In the genomic region with DNA sequence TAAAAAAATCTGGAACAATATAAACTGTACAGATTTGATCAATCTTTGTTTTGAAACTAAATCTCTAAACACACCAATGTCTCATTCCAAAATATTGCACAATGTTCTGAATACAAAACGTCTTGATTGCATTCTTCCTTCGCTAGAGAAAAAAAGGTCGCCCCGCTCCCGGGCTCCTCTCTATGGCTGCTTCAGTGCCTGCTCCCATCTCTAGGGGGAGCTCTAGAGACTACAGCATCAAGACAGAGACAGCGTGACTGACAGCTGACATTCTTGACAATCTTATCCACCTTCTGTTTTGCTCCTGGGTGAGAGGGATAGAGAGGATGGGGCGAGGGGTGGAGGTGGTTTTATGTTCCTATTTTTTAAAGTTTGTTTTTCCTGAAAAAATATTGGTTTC, we compare ENCODE assay signal across 8 mouse cellular contexts. TPM values are rescaled to one million over a fixed set of nuclear protein-coding genes. Genes with fewer than 3 reads are reported as not detected.
DNase-seq lines count a peak whose midpoint lies in the region; ATAC-seq lines count a peak whose summit lies in the region.

No protein-coding gene starts in this region.

- peak; percentile 86 for ATAC-seq in inflammation-experienced regulatory T-cells, adult 6 months

- intact Hi-C loops in left cerebral cortex, postnatal 4 days (cut with DNase I), result no loop called here

- DNase-seq in adrenal gland, adult 2 months, result peak; percentile 70
- no peak for DNase-seq in adrenal gland, postnatal 4 days (ENCODE audit: low spot score in 2 of 2)
- DNase-seq in left cerebral cortex, postnatal 4 days, result peak; percentile 52
- DNase-seq in left cerebral cortex, adult 11 months (ENCODE audit: low spot score), result no peak
- DNase-seq in c-Kit-positive CD71-positive TER-119-negative erythroid progenitor cells, embryonic 14.5 days (ENCODE audit: low read depth), result peak; percentile 77
- peak; percentile 78 for DNase-seq in lung, postnatal 25 days (ENCODE audit: low spot score)
- peak; percentile 60 to 74 for DNase-seq in thymus, postnatal 10 days (ENCODE audit: low spot score in 2 of 2)

RNA-seq across cellular contexts. Expression of a gene that starts 10.3 kb away (rescaled TPM):
- total RNA-seq in adrenal gland, adult 2 months (2021), result 100 to 1,000 TPM in 1 of 2 experiments, 10 to 100 TPM in 1; 96.0 to 102 TPM
- polyA plus RNA-seq in adrenal gland, adult 2 months (2012; rRNA removed), result 69.9 and 76.1 TPM in 2 replicates
- total RNA-seq in adrenal gland, postnatal 4 days (2021), result 10 to 100 TPM; 66.2 to 67.2 TPM
- 10 to 100 TPM; 20.3 to 22.6 TPM for total RNA-seq in left cerebral cortex, postnatal 4 days (2021)
- polyA plus RNA-seq in inflammation-experienced regulatory T-cells, adult 6 months (2017; shearing (Covaris generic)), result 10 to 100 TPM; 29.7 to 45.8 (median 34.0) TPM

RNA-seq across cellular contexts. Expression of a gene that starts 23.4 kb away (rescaled TPM):
- total RNA-seq in adrenal gland, adult 2 months (2021), result 10 to 100 TPM; 59.6 to 59.8 TPM
- polyA plus RNA-seq in adrenal gland, adult 2 months (2012; rRNA removed), result 27.7 and 37.1 TPM in 2 replicates
- 10 to 100 TPM; 62.7 to 71.2 TPM for total RNA-seq in adrenal gland, postnatal 4 days (2021)
- 10 to 100 TPM; 51.8 to 59.7 TPM for total RNA-seq in left cerebral cortex, postnatal 4 days (2021)
- 100 to 1,000 TPM in 1 of 3 experiments, 10 to 100 TPM in 2; 79.6 to 117 (median 95.2) TPM for polyA plus RNA-seq in inflammation-experienced regulatory T-cells, adult 6 months (2017; shearing (Covaris generic))

RNA-seq across cellular contexts. Expression of a gene that starts 23.8 kb away (rescaled TPM):
- total RNA-seq in adrenal gland, adult 2 months (2021), result 1,000 to 10,000 TPM; 1,000 to 1,044 TPM
- 391 and 396 TPM in 2 replicates for polyA plus RNA-seq in adrenal gland, adult 2 months (2012; rRNA removed)
- total RNA-seq in adrenal gland, postnatal 4 days (2021), result 100 to 1,000 TPM; 498 to 540 TPM
- total RNA-seq in left cerebral cortex, postnatal 4 days (2021), result 100 to 1,000 TPM; 273 to 304 TPM
- 100 to 1,000 TPM in 1 of 3 experiments, 10 to 100 TPM in 2; 83.2 to 115 (median 93.9) TPM for polyA plus RNA-seq in inflammation-experienced regulatory T-cells, adult 6 months (2017; shearing (Covaris generic))

RNA-seq across cellular contexts. Expression of a gene that starts 46.1 kb away (rescaled TPM):
- 100 to 1,000 TPM in 1 of 2 experiments, 10 to 100 TPM in 1; 35.0 to 100 TPM for total RNA-seq in adrenal gland, adult 2 months (2021)
- 35.0 and 69.3 TPM in 2 replicates for polyA plus RNA-seq in adrenal gland, adult 2 months (2012; rRNA removed)
- 10 to 100 TPM; 84.6 to 86.1 TPM for total RNA-seq in adrenal gland, postnatal 4 days (2021)
- total RNA-seq in left cerebral cortex, postnatal 4 days (2021), result 10 to 100 TPM; 68.1 to 69.6 TPM
- 10 to 100 TPM in 1 of 3 experiments, 1 to 10 TPM in 2; 2.3 to 14.0 (median 8.8) TPM for polyA plus RNA-seq in inflammation-experienced regulatory T-cells, adult 6 months (2017; shearing (Covaris generic))

Comparison
In these comparisons a context has a peak if more than half of its experiments do, and no peak if none do; other contexts are left out.
1. DNase-seq: peak in adrenal gland, adult 2 months (single experiment), left cerebral cortex, postnatal 4 days (single experiment), c-Kit-positive CD71-positive TER-119-negative erythroid progenitor cells, embryonic 14.5 days (single experiment), lung, postnatal 25 days (single experiment) and thymus, postnatal 10 days (2 of 2); none in adrenal gland, postnatal 4 days (0 of 2) and left cerebral cortex, adult 11 months (single experiment).